ENCODE assay signal across 7 mouse cellular contexts in genomic region chr11:76085898-76086591, GRCm38 (mm10). TPM values are rescaled to one million over a fixed set of nuclear protein-coding genes. Genes with fewer than 3 reads are reported as not detected.
DNase-seq lines count a peak whose midpoint lies in the region; TF ChIP-seq lines count a peak whose summit lies in the region.

No protein-coding gene starts in this region.

- H3K9ac ChIP-seq in ES-Bruce4 (ENCODE audit: low read depth, poor library complexity, severe bottlenecking), result no peak overlapping the region

- H3K27ac ChIP-seq in ES-Bruce4 (ENCODE audit: insufficient read depth, low read length), result no peak overlapping the region

- TF ChIP-seq EP300 in ES-Bruce4 (IDR thresholded peaks at IDR 0.05; ENCODE audit: insufficient read depth, low read depth, low read length), result no peak

- no peak for TF ChIP-seq POLR2A in ES-Bruce4 (IDR thresholded peaks at IDR 0.05; ENCODE audit: insufficient read depth, low read length)
- no peak for TF ChIP-seq POLR2A in lung, adult 2 months (IDR thresholded peaks at IDR 0.05; ENCODE audit: borderline replicate concordance, extremely low read depth, low read depth, low read length)

- no peaks in the 10 kb centered on the region for H3K9me3 ChIP-seq in ES-Bruce4 (replicated peaks; ENCODE audit: control insufficient read depth, insufficient read depth, low read length, poor library complexity, severe bottlenecking)

- WGBS in lung, adult 2 months, result 76% methylated on average over 5 of the region's 5 CpGs

- H3K4me3 ChIP-seq in ES-Bruce4 (ENCODE audit: low read depth, low read length), result no peak overlapping the region
- H3K4me3 ChIP-seq in lung, adult 2 months (replicated peaks; ENCODE audit: extremely low read depth, low read depth, low read length), result no peak overlapping the region

- TF ChIP-seq CTCF in ES-Bruce4 (IDR thresholded peaks at IDR 0.05; ENCODE audit: low read depth, low read length), result peak; percentile 67
- TF ChIP-seq CTCF in lung, adult 2 months (IDR thresholded peaks at IDR 0.05; ENCODE audit: insufficient read depth, low read length), result peak; percentile 80

- H3K4me1 ChIP-seq in ES-Bruce4 (ENCODE audit: control insufficient read depth, insufficient read depth, low read length), result no peaks in the 10 kb centered on the region
- H3K4me1 ChIP-seq in lung, adult 2 months (ENCODE audit: control insufficient read depth, insufficient read depth, low read length), result no peaks in the 10 kb centered on the region

- H3K27me3 ChIP-seq in ES-Bruce4 (ENCODE audit: control insufficient read depth, insufficient read depth, low read length, poor library complexity, severe bottlenecking), result no peaks in the 10 kb centered on the region

- DNase-seq in layer of hippocampus, adult 11-12 months (ENCODE audit: low spot score), result peak; percentile 37
- no peak for DNase-seq in layer of hippocampus, adult 9-10 months (ENCODE audit: low spot score)
- peak; percentile 16 for DNase-seq in WW6 (ENCODE audit: low read depth, low spot score)
- DNase-seq in embryo, embryonic 11 days, result peak; percentile 50
- peak; percentile 58 for DNase-seq in lung, adult 2 months
- DNase-seq in spleen, postnatal 36 days (ENCODE audit: low spot score in 2 of 2), result peak; percentile 8 to 47

- H3K36me3 ChIP-seq in ES-Bruce4 (ENCODE audit: control insufficient read depth, insufficient read depth, low read length, poor library complexity, severe bottlenecking), result no peaks in the 10 kb centered on the region

RNA-seq across cellular contexts. Expression of gene Rflnb, which starts 58.5 kb away (rescaled TPM):
- polyA plus RNA-seq in ES-Bruce4 (2011; ENCODE audit: insufficient read depth, insufficient read length, low read depth, missing spikeins), result 4.0 and 4.7 TPM in 2 replicates
- polyA plus RNA-seq in lung, adult 2 months (2012; rRNA removed), result 15.6 and 16.0 TPM in 2 replicates
